Mouse (Mus musculus): ENCODE measurements around the gene Olfr403. TPM values are rescaled to one million over a fixed set of nuclear protein-coding genes. Genes with fewer than 3 reads are reported as not detected.
"Not testable (repeated sequence)": the region's sequence is repeated elsewhere in the genome, so short reads cannot be mapped to it uniquely, and the experiment has no call there.

Gene Olfr403
- not detected in 2 replicates for polyA plus RNA-seq (2015; fragmentation: Nextera tagmentation; extraction: Ambion mirVana)

GRCm38 (mm10) chr11:74185949-74186348 lies at the start of gene Olfr403:
Gene Olfr403 (plus strand): TSS chr11:74186249.
- no peaks in the 10 kb centered on the region for H3K4me1 ChIP-seq (ENCODE audit: control insufficient read depth, insufficient read depth, low read length)
- no peak within 1 kb of the TSS for H3K4me2 ChIP-seq (ENCODE audit: low read length)
- no peak for ATAC-seq
- H3K36me3 ChIP-seq (ENCODE audit: control insufficient read depth, insufficient read depth, low read length), result no peaks in the 10 kb centered on the region
- no peak within 1 kb of the TSS for H3K27ac ChIP-seq (ENCODE audit: low read length)
- H3K9ac ChIP-seq (ENCODE audit: low read depth, low read length), result no peak within 1 kb of the TSS
- no peaks in the 10 kb centered on the region for H3K27me3 ChIP-seq (ENCODE audit: control insufficient read depth, insufficient read depth, low read depth, low read length)
- no peak within 1 kb of the TSS for H3K4me3 ChIP-seq (ENCODE audit: low read depth, low read length)
- peaks cover 11% of the 10 kb centered on the region for H3K9me3 ChIP-seq (replicated peaks; ENCODE audit: control insufficient read depth, low read length, poor library complexity, severe bottlenecking)

- peaks cover 47% of the 10 kb centered on the region; the same call in 1 of the 2 replicates for H3K9me3 ChIP-seq (replicated peaks; ENCODE audit: control insufficient read depth, low read length, poor library complexity, severe bottlenecking)
- 16% methylated on average over 1 of the region's 1 CpGs for WGBS
- ATAC-seq, result not testable (repeated sequence)
Observed at GRCm38 (mm10) chr11:74140001-74140400, 46.0 kb upstream of the Olfr403 start.

GRCm38 (mm10) chr11:74145866-74146265 lies 40.2 kb upstream of the Olfr403 start:
- no peaks in the 10 kb centered on the region for H3K27me3 ChIP-seq (ENCODE audit: control insufficient read depth, insufficient read depth, low read depth, low read length)
- no peak overlapping the region for H3K9ac ChIP-seq (ENCODE audit: low read depth, low read length)
- H3K4me2 ChIP-seq (ENCODE audit: low read length), result no peak overlapping the region
- no peaks in the 10 kb centered on the region for H3K36me3 ChIP-seq (ENCODE audit: control insufficient read depth, insufficient read depth, low read length)
- no peak overlapping the region for H3K27ac ChIP-seq (ENCODE audit: low read length)
- peaks cover 50% of the 10 kb centered on the region for H3K9me3 ChIP-seq (replicated peaks; ENCODE audit: control insufficient read depth, low read length, poor library complexity, severe bottlenecking)
- H3K4me3 ChIP-seq (ENCODE audit: low read depth, low read length), result no peak overlapping the region
- ATAC-seq, result no peak
- H3K4me1 ChIP-seq (ENCODE audit: control insufficient read depth, insufficient read depth, low read length), result no peaks in the 10 kb centered on the region

More at GRCm38 (mm10) chr11:74140001-74140400, 46.0 kb upstream of the Olfr403 start:
- not testable (repeated sequence) for H3K4me2 ChIP-seq (ENCODE audit: low read length); H3K27ac ChIP-seq (ENCODE audit: low read length); H3K36me3 ChIP-seq (ENCODE audit: control insufficient read depth, insufficient read depth, low read length); H3K4me3 ChIP-seq (ENCODE audit: low read depth, low read length); H3K27me3 ChIP-seq (ENCODE audit: control insufficient read depth, insufficient read depth, low read depth, low read length); H3K9ac ChIP-seq (ENCODE audit: low read depth, low read length); H3K4me1 ChIP-seq (ENCODE audit: control insufficient read depth, insufficient read depth, low read length)

- H3K4me1 ChIP-seq (ENCODE audit: control insufficient read depth, insufficient read depth, low read length), result no peaks in the 10 kb centered on the region
Observed at GRCm38 (mm10) chr11:74153229-74153628, 32.8 kb upstream of the Olfr403 start, which contains the start of gene Olfr402. Gene Olfr402 (plus strand): TSS chr11:74153529.

GRCm38 (mm10) chr11:74168771-74169170 lies 17.3 kb upstream of the Olfr403 start:
- ATAC-seq, result no peak
- Histone ChIP-seq H3K27me3 (ENCODE audit: control insufficient read depth, insufficient read depth, low read depth, low read length) (no peaks in the 10 kb centered on the region), H3K36me3 (ENCODE audit: control insufficient read depth, insufficient read depth, low read length) (no peaks in the 10 kb centered on the region), H3K9ac (ENCODE audit: low read depth, low read length) (no peak overlapping the region), H3K9me3 (replicated peaks; ENCODE audit: control insufficient read depth, low read length, poor library complexity, severe bottlenecking) (no peaks in the 10 kb centered on the region), H3K4me1 (ENCODE audit: control insufficient read depth, insufficient read depth, low read length) (no peaks in the 10 kb centered on the region), H3K4me3 (ENCODE audit: low read depth, low read length) (no peak overlapping the region), H3K4me2 (ENCODE audit: low read length) (no peak overlapping the region), H3K27ac (ENCODE audit: low read length) (no peak overlapping the region)

More at GRCm38 (mm10) chr11:74153229-74153628, 32.8 kb upstream of the Olfr403 start, which contains the start of gene Olfr402:
- no peak within 1 kb of the TSS for H3K4me3 ChIP-seq (ENCODE audit: low read depth, low read length)
- no peak within 1 kb of the TSS for H3K9ac ChIP-seq (ENCODE audit: low read depth, low read length)
- no peak for ATAC-seq
- H3K36me3 ChIP-seq (ENCODE audit: control insufficient read depth, insufficient read depth, low read length), result no peaks in the 10 kb centered on the region
- WGBS, result 57% methylated on average over 3 of the region's 3 CpGs
- peaks cover 21% of the 10 kb centered on the region for H3K9me3 ChIP-seq (replicated peaks; ENCODE audit: control insufficient read depth, low read length, poor library complexity, severe bottlenecking)
- no peaks in the 10 kb centered on the region for H3K27me3 ChIP-seq (ENCODE audit: control insufficient read depth, insufficient read depth, low read depth, low read length)
- no peak within 1 kb of the TSS for H3K27ac ChIP-seq (ENCODE audit: low read length)
- H3K4me2 ChIP-seq (ENCODE audit: low read length), result no peak within 1 kb of the TSS

GRCm38 (mm10) chr11:74183168-74183567 lies 2.9 kb upstream of the Olfr403 start:
- H3K9me3 ChIP-seq (replicated peaks; ENCODE audit: control insufficient read depth, low read length, poor library complexity, severe bottlenecking), result peaks cover 20% of the 10 kb centered on the region
- H3K9ac ChIP-seq (ENCODE audit: low read depth, low read length), result no peak overlapping the region
- no peaks in the 10 kb centered on the region for H3K4me1 ChIP-seq (ENCODE audit: control insufficient read depth, insufficient read depth, low read length)
- no peak for ATAC-seq
- H3K4me3 ChIP-seq (ENCODE audit: low read depth, low read length), result no peak overlapping the region
- H3K36me3 ChIP-seq (ENCODE audit: control insufficient read depth, insufficient read depth, low read length), result no peaks in the 10 kb centered on the region
- H3K27ac ChIP-seq (ENCODE audit: low read length), result no peak overlapping the region
- H3K27me3 ChIP-seq (ENCODE audit: control insufficient read depth, insufficient read depth, low read depth, low read length), result no peaks in the 10 kb centered on the region
- 84% methylated on average over 4 of the region's 4 CpGs for WGBS
- H3K4me2 ChIP-seq (ENCODE audit: low read length), result no peak overlapping the region

- 76% methylated on average over 4 of the region's 4 CpGs for WGBS
- H3K27ac ChIP-seq (ENCODE audit: low read length), result no peak overlapping the region
Observed at GRCm38 (mm10) chr11:74183745-74184144, 2.3 kb upstream of the Olfr403 start.

GRCm38 (mm10) chr11:74211279-74211678 lies 25.2 kb downstream of the Olfr403 start, which contains the start of gene Olfr43:
Gene Olfr43 (minus strand): TSS chr11:74211379.
- no peaks in the 10 kb centered on the region for H3K4me1 ChIP-seq (ENCODE audit: control insufficient read depth, insufficient read depth, low read length)
- H3K9me3 ChIP-seq (replicated peaks; ENCODE audit: control insufficient read depth, low read length, poor library complexity, severe bottlenecking), result peaks cover 8% of the 10 kb centered on the region
- no peak within 1 kb of the TSS for H3K4me3 ChIP-seq (ENCODE audit: low read depth, low read length)
- no peak within 1 kb of the TSS for H3K4me2 ChIP-seq (ENCODE audit: low read length)
- H3K27ac ChIP-seq (ENCODE audit: low read length), result no peak within 1 kb of the TSS
- ATAC-seq, result no peak
- WGBS, result 68% methylated on average over 1 of the region's 1 CpGs
- H3K9ac ChIP-seq (ENCODE audit: low read depth, low read length), result no peak within 1 kb of the TSS
- no peaks in the 10 kb centered on the region for H3K27me3 ChIP-seq (ENCODE audit: control insufficient read depth, insufficient read depth, low read depth, low read length)
- no peaks in the 10 kb centered on the region for H3K36me3 ChIP-seq (ENCODE audit: control insufficient read depth, insufficient read depth, low read length)

More at GRCm38 (mm10) chr11:74183745-74184144, 2.3 kb upstream of the Olfr403 start:
- H3K4me1 ChIP-seq (ENCODE audit: control insufficient read depth, insufficient read depth, low read length), result no peaks in the 10 kb centered on the region
- H3K27me3 ChIP-seq (ENCODE audit: control insufficient read depth, insufficient read depth, low read depth, low read length), result no peaks in the 10 kb centered on the region
- peaks cover 20% of the 10 kb centered on the region for H3K9me3 ChIP-seq (replicated peaks; ENCODE audit: control insufficient read depth, low read length, poor library complexity, severe bottlenecking)
- no peak overlapping the region for H3K4me3 ChIP-seq (ENCODE audit: low read depth, low read length)
- no peaks in the 10 kb centered on the region for H3K36me3 ChIP-seq (ENCODE audit: control insufficient read depth, insufficient read depth, low read length)
- H3K4me2 ChIP-seq (ENCODE audit: low read length), result no peak overlapping the region
- no peak for ATAC-seq
- no peak overlapping the region for H3K9ac ChIP-seq (ENCODE audit: low read depth, low read length)

- Histone ChIP-seq H3K9me3 (replicated peaks; ENCODE audit: control insufficient read depth, low read length, poor library complexity, severe bottlenecking) (peaks cover 2% of the 10 kb centered on the region; the same call in 1 of the 2 replicates), H3K36me3 (ENCODE audit: control insufficient read depth, insufficient read depth, low read length) (no peaks in the 10 kb centered on the region), H3K9ac (ENCODE audit: low read depth, low read length) (no peak overlapping the region), H3K4me1 (ENCODE audit: control insufficient read depth, insufficient read depth, low read length) (no peaks in the 10 kb centered on the region), H3K27me3 (ENCODE audit: control insufficient read depth, insufficient read depth, low read depth, low read length) (no peaks in the 10 kb centered on the region), H3K4me3 (ENCODE audit: low read depth, low read length) (no peak overlapping the region), H3K4me2 (ENCODE audit: low read length) (no peak overlapping the region), H3K27ac (ENCODE audit: low read length) (no peak overlapping the region)
- no peak for ATAC-seq
- 84% methylated on average over 3 of the region's 3 CpGs for WGBS
Observed at GRCm38 (mm10) chr11:74241201-74241600, 55.2 kb downstream of the Olfr403 start.

Measured in midbrain, embryonic 16.5 days (tissue).